Mouse (Mus musculus): ENCODE data around the gene Chrnd.

Chrnd gene

GRCm38 (mm10) chr1:87183998-87184750, 6.2 kb upstream of the Chrnd start:
- peak; percentile 26 for DNase-seq (ENCODE audit: low spot score)

GRCm38 (mm10) chr1:87184751-87185139, 5.7 kb upstream of the Chrnd start:
- DNase-seq (ENCODE audit: low spot score) = peak; percentile 63

GRCm38 (mm10) chr1:87185526-87185925, 4.9 kb upstream of the Chrnd start:
- no peak for DNase-seq (ENCODE audit: low spot score)

- DNase-seq (ENCODE audit: low spot score) = peak; percentile 64
These were observed 4.0 kb upstream of the Chrnd start for GRCm38 (mm10) chr1:87186261-87187036.

GRCm38 (mm10) chr1:87187037-87187355, 3.4 kb upstream of the Chrnd start:
- DNase-seq (ENCODE audit: low spot score) = peak; percentile 87

GRCm38 (mm10) chr1:87197296-87197695, 6.9 kb downstream of the Chrnd start:
- DNase-seq (ENCODE audit: low spot score) = no peak

GRCm38 (mm10) chr1:87198119-87199065, 8.0 kb downstream of the Chrnd start:
- no peak for DNase-seq (ENCODE audit: low spot score)

- DNase-seq (ENCODE audit: low spot score) = no peak
These were observed 10.4 kb downstream of the Chrnd start for GRCm38 (mm10) chr1:87200811-87201210.

GRCm38 (mm10) chr1:87201848-87202247, 11.4 kb downstream of the Chrnd start:
- no peak for DNase-seq (ENCODE audit: low spot score)

GRCm38 (mm10) chr1:87203779-87204178, 13.4 kb downstream of the Chrnd start:
- no peak for DNase-seq (ENCODE audit: low spot score)

GRCm38 (mm10) chr1:87204465-87204864, 14.1 kb downstream of the Chrnd start, which contains the start of gene Chrng:
Gene Chrng, plus strand, starts transcription at chr1:87204657.
- DNase-seq (ENCODE audit: low spot score) = no peak

GRCm38 (mm10) chr1:87205038-87205437, 14.6 kb downstream of the Chrnd start:
- DNase-seq (ENCODE audit: low spot score) = no peak

GRCm38 (mm10) chr1:87205502-87205901, 15.1 kb downstream of the Chrnd start:
- DNase-seq (ENCODE audit: low spot score) = peak; percentile 29

- DNase-seq (ENCODE audit: low spot score) = peak; percentile 46
These were observed 15.9 kb downstream of the Chrnd start for GRCm38 (mm10) chr1:87206339-87206738.

GRCm38 (mm10) chr1:87211431-87211830, 21.0 kb downstream of the Chrnd start:
- DNase-seq (ENCODE audit: low spot score) = no peak

- peak; percentile 97 for DNase-seq (ENCODE audit: low spot score)
These were observed 23.6 kb downstream of the Chrnd start, which contains the start of gene Eif4e2 for GRCm38 (mm10) chr1:87213735-87214704. Gene Eif4e2, plus strand, starts transcription at chr1:87213914.

GRCm38 (mm10) chr1:87214748-87215147, 24.3 kb downstream of the Chrnd start:
- no peak for DNase-seq (ENCODE audit: low spot score)

- peak; percentile 24 for DNase-seq (ENCODE audit: low spot score)
These were observed 27.5 kb downstream of the Chrnd start for GRCm38 (mm10) chr1:87217938-87218337.

- no peak for DNase-seq (ENCODE audit: low spot score)
These were observed 35.3 kb downstream of the Chrnd start for GRCm38 (mm10) chr1:87225739-87226138.

GRCm38 (mm10) chr1:87226409-87227159, 36.2 kb downstream of the Chrnd start:
- DNase-seq (ENCODE audit: low spot score) = no peak

Data from embryo, embryonic 10 days (tissue).